Mouse (Mus musculus): ENCODE results near the gene Vezf1. TPM values are rescaled to one million over a fixed set of nuclear protein-coding genes. Genes with fewer than 3 reads are reported as not detected.
A peak's percentile ranks its signal among the peaks of the same experiment; 100 is the strongest.

Vezf1 gene
- total RNA-seq, 4 experiments from 2014 or later: 27.9 to 30.8 (median 29.3) TPM

DNA sequence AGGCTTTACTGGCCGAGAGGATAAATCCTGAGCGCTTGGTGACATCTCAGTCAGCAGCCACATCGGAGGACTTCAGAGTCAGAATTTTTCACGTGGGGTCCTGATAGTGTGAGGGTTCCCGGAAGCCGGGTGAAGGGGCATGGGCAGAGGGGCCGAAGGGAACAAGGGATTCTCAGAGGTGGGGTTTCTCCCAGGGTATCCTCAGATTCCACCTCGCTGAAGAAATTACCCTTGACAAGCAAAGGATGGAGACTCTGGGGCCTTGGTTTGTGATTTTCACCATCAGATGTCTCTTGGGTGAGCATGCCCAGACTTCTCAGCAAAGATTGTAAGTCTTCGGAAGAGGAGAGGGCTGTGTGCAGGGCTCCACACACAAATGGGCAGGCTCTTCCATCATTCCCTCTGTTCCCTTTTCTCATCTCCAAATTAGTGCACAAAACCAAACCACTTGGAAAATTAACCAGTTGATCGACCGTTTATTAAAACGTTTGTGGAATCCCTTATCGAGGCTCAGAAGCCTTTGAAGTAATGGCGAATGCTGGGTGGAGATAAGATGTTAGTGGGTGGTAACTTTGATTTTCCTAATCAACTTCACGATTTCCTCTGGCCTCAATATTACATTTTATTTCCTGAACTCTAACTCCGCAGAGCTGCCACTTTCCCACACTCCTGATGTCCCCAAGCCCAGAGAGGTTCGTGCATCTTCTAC lies 30.1 kb downstream of the Vezf1 start, which contains the start of gene Cuedc1:
Gene Cuedc1 (plus strand): TSS at position 38 of the 709 bp plus-strand sequence.
- DNase-seq (ENCODE audit: low spot score in 2 of 2): no peak

DNA sequence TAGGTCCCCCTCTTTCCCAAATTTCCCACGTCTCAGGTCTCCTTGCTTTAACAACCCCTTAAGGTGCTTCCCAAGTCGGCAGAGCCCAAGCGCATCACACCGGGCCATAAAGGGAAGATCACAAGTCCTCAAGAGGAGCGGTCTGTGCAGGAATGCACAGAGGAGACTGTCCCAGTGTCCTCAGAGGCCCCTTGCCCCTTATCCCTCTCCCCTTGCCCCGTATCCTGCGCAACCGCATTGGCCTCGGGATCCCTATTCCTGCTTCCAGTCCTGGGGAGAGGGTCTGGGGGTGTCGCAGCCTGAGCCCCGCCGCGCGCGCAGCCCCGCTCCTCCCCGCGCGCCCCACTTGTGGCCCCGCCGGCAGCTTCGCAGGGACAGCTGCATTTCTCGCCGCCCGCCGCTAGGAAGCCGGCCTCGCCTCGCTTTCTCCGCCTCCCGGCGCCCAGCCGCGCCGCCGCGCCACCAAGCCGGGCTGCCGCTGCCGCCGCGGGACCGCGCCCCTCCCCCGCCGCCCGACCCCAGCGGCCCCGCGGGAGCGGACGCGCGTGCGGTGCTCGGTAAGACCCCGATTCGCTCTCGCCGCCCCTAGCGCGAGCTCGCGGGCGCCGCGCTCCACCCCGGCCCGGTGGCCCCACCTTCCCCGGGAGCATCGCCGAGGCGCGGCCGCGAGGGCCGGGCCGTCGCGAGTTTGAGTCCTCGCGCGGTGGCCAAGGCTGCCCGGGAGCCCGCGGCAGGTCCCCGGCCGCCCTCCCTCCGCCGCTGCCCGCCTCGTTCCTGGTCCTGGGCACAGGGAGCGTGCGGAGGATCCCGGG lies 30.9 kb downstream of the Vezf1 start:
- peak; percentile 51 to 63 for DNase-seq (ENCODE audit: low spot score in 2 of 2)

DNA sequence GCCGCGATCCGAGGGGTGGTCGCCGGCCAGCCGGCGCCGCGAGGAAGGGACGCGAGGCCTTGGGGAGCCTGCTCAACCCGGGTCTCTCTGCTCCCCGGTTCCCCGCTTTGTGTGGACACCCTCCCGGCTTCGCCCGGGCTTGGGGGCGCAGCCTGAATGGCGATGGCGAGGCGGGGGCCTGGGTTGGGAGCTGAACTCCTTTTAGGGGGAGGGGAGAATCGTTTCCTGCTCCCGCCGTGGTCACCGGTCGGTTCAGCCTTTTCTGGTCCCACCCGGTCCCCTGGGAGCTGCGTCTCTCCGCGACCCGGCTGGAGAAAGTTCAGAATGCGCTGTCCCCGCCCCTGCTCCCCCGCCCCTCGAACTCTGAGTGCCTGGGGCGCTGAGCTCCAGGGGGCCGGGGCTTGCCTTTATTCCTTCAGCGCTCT lies 31.5 kb downstream of the Vezf1 start:
- DNase-seq (ENCODE audit: low spot score in 2 of 2): peak in 1 of 2 experiments; percentile 23

DNA sequence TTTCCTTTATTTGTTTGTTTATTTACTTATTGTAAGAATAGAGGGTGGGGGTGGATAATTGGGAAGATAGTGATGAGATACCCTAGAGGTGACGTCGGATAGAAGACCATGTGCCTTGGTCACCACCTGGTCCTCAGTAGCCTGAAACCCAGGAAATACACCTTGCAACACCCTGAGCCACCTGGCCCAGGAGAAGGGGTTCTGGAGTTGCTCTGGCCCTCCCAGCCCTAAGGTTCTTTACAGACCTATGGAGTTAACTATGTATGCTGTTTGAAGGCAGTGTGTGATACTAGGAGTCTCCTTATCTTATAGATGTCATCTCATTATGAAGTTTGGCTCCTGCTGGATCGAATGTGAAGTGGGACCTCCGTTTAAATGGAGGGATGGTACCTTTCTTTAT lies 32.1 kb downstream of the Vezf1 start:
- no peak for DNase-seq (ENCODE audit: low spot score in 2 of 2)

DNA sequence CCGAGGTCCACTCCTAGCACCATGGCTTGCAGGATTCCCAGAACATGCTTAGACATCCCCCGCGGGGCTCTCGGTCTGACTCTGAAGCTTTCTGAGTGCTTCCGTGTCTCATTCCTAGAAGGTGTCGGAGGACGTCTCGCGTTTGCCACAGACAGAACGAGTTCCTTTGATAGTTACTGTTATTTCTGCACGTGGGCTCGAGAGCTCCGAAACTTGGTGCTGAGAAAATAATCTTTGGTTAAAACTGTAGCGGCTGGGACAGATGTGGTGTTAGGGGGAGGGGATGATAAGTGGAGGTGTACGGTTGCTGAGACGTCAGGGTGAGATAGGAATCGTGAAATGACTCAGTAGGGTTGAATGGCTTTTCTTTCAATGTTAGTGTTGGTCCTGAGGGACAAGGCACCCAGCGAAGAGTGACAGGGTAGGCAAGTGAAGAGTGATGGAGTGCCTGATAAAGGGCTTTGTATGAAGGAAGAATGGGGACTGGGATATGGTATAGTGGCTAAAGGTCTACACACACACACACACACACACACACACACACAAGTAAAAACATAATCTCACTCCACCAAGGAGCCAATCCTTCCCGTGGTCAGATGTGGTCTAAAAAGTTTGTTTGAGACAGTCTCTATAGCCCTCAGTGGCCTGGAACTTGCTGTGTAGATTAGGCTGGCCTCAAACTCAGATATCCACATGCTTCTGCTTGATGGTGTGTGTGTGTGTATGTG lies 35.3 kb downstream of the Vezf1 start:
- DNase-seq (ENCODE audit: low spot score in 2 of 2): no peak

DNA sequence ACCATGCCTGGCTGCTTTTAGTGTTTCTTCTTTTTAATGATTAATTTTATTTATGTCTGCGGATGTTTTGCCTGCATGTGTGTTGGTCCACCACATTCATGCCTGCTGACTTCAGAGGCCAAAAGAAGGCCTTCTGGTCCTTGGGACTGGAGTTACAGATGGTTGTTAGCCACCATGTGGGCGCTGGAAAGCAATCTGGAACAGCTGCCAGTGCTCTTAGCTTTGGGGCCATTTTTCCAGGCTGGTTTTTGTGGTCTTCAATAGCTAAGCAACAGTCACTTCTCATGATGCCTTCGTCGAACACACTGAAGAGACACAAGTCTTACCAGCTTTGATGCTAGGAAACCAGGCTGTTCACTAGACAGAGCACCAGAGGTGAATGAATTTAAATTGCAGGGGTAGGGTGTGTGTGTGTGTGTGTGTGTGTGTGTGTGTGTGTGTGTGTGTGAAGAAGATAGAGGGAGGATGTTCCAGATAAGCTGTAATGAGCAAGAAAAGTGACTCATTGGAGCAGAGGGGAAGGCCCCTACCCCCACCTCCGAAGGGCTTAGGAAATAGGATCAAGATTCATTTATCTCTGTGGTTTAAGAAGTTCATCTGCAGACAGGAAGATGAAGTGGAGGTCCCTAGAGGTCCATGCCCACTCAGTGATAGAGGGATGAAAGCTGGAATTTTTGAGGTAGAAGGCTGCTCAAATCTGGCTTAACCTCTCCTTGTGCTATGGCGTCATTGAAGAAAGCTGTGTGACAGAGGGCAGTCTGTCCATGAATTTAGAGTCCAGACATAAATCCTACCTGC lies 37.6 kb downstream of the Vezf1 start:
- no peak for DNase-seq (ENCODE audit: low spot score in 2 of 2)

DNA sequence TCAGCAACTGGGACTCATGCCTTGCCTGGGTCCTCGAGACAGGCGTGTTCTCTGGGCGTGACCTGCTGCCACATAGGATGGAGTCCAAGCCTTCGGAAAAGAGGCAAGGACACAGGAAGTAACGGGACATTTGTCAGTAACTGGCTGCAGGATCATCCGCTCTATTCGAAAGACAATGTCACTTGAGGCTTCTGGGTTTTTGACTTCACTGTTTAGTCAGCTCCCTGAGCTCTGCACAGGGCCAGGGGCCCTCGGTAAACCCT lies 38.1 kb downstream of the Vezf1 start:
- no peak for DNase-seq (ENCODE audit: low spot score in 2 of 2)

DNA sequence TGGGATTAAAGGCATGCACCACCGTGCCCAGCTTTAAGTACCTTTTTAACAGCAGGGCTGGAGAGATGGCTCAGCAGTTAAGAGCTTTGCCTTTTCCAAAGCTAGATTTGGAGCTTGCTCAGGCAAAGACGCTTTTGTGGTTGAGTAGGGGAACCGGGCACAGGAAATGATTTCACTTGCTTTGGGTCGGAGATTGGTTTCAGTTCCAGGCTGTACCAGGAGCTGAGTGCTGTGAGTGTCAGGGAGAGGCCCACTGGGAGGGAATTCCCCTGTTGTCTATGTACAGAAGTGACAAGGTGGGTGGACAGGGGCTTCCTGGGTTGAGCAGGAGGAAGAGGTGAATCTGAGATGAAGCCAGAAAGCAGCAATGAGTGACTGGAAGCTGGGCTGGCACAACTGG lies 39.3 kb downstream of the Vezf1 start:
- DNase-seq (ENCODE audit: low spot score in 2 of 2): no peak

DNA sequence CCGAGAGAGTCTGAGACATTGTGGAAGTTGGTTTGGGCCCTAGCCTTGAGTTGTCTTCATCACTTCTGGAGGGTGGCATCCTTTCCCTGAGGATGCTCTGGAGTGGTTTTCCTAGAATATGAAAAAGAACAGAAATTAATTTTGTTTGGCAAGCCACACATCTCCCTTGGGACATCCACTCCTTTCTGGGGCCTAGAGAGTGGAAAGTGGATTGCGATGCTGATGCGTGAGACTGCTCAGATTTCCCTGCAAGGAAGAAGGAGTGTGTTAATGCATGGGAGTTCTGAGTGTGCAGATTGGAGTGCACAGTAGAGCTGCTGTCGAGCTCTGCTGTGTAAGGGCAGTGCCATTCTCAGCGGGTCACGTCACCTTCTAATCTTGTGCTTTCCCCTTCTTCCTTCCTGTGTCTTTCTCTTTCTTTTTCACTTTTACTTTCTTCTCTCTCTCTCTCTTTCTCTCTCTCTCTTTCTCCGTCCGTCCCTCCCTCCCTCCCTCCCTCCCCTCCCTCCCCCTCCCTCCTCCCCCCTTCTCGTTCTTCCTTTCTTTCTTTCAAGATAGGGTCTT lies 42.0 kb downstream of the Vezf1 start:
- DNase-seq (ENCODE audit: low spot score in 2 of 2): no peak

DNA sequence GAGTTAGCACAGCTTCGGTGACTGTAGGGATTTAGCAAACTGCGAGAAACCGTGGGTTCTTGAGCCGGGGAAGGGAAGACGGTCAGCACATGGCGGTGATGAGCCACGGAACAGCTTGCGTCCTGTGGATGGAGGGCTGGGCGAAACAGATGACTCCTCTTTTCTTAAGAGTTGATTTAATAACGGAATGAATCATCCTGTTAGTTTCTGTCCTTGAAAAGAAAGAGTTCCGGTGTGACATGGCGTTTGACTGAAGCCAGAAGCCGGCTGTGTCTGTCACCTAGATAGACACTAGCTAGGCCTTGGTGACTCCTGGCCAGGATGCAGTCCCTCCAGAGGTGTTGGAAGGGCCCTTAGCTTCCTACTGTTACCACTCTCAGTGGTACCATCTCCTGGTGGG lies 44.0 kb downstream of the Vezf1 start:
- no peak for DNase-seq (ENCODE audit: low spot score in 2 of 2)

DNA sequence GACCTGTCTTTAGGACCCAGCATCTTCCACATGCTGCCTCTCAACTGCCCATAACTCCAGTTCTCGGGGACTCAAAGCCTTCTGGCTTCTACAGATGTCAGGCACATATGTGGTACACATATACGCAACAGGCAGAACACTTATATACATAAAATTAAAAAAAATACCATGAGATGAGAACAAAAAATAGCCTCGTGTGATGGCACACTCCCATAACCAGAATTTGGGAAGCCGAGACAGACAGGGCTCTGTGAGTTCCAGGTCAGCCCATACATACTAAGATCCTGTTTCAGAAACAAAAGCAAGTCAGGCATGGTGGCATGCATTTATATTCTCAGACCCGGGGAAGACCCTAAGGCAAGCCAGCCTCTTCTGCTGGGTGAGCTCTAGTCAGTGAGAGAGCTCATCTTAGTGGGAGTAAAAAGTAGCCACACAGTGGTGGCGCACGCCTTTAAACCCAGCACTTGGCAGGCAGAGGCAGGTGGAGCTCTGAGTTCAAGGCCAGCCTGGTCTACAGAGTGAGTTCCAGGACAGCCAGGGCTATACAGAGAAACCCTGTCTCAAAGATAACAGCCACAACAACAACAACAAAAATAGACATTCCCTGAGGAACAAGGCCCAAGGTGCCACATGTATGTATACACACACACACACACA lies 44.7 kb downstream of the Vezf1 start:
- DNase-seq (ENCODE audit: low spot score in 2 of 2): no peak

DNA sequence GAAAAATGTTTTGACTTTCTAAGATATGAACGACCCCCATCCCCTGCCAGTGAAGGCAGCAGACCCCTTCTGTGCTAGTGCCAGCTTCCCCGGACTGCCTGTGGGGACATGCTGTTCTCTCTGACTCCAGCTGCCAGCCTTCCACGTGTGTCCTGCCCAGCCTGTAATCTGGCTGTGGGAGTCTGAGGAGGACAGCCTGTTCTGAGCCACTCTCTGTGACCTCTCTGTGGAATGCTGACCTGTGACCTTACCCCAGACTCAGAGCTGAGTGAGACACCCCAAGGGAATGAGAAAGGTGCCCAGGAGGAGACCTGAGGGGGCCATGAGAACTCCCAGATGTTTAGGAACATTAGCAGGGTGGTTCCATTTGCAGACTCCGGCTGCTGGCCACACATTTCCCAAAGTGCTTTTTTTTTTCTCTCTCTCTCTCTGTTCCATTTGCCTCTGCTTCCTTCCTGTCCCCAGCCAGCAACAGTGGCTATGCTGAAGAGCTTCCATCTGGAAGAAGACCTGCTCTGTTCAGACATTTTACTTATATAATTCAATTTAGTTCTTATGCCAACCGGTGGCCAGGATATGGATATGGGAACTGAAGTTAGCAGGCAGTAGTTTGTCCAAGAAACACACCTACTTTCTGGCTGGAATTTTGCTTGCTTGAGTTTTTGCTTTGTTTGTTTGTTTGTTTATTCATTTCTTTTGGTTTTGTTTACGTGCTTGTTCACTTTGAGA lies 45.6 kb downstream of the Vezf1 start:
- no peak for DNase-seq (ENCODE audit: low spot score in 2 of 2)

DNA sequence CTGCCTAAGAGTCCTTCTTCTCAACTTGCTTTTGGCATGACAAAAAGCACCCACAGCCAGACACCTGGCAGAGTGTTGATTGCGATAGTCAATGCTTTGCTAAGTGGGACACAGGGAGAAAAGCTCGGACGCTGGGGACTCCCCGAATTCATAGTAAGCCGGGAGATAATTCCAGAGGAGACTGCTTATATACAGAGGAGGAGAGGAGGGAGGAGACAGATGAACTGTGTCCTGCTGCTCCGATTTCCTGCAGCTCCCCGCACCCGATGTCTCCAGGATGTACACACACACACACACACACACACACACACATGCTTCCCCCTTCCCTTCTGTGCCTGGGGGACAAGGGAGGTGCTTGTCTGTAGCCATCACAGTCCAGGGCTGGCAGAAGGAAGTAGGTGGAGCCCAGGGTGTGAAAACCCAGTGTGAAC lies 46.8 kb downstream of the Vezf1 start:
- no peak for DNase-seq (ENCODE audit: low spot score in 2 of 2)

DNA sequence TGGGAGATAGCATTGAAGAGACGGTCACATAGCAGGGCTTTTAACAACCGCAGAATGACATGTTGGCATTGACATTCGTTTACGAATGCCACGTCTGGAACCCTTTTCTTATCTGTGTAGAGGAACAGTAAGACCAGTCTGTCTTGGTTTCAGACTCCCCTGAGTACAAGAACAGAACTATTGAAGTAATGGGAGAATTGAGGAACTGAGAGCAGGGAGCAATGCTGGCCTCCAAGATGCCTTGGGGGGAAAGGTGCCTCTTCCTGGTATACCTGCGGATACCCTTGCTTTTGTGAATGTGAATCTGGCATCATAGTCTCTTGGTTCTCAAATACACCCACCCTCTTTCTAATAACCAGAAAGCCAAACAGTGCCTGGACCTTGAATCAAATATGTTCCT lies 48.5 kb downstream of the Vezf1 start:
- DNase-seq (ENCODE audit: low spot score in 2 of 2): no peak

DNA sequence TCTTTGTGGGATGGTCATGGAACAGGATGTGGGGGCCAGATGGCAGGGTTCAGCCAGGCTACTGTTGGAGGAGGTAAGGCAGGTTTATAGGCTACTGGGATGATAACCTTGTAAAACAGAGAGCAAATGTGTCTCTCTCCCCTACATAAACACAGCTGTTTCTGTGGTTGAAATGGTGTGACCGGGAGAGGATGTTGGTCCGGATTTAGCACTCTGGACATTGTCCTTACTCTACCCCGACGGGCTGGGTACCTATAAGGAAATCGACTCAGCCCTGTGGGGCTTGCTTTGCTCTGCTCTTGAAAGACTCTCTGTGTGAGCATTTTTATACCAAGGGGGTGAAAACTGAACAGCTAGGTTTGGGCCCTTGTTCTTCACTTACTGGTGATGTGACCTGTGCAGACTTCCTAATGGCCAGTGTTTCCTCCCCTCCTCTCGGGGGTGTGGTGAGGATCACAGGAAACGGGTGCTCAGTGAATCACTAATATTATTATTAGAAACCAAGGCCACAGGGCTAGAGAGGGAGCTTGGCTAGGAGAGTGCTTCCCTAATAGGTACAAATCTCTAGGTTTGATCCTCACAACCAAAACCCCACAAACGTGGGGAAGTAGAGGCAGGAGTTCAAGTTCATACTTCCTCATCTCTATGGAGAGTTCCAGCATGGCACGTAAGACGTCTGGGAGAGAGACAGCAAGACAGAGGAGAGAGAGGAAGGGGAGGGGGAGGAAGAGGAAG lies 49.4 kb downstream of the Vezf1 start:
- no peak for DNase-seq (ENCODE audit: low spot score in 2 of 2)

DNA sequence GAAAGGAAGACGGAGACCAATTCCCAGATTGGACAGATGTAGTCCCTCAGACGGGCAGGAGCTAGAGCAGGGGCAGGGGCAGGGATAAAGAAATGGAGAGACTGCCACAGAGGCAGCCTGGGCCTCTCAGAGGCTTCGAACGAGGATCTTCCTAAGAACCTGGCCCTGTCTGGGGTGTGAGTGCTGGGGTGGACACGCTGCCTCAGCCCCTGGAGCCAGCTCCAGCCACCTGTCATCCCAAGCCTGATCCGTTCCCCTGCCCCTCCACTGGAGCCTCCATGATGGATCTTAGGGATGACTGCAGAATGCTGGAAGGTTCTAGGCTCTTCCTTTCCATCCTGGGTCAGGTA lies 50.0 kb downstream of the Vezf1 start:
- no peak for DNase-seq (ENCODE audit: low spot score in 2 of 2)

DNA sequence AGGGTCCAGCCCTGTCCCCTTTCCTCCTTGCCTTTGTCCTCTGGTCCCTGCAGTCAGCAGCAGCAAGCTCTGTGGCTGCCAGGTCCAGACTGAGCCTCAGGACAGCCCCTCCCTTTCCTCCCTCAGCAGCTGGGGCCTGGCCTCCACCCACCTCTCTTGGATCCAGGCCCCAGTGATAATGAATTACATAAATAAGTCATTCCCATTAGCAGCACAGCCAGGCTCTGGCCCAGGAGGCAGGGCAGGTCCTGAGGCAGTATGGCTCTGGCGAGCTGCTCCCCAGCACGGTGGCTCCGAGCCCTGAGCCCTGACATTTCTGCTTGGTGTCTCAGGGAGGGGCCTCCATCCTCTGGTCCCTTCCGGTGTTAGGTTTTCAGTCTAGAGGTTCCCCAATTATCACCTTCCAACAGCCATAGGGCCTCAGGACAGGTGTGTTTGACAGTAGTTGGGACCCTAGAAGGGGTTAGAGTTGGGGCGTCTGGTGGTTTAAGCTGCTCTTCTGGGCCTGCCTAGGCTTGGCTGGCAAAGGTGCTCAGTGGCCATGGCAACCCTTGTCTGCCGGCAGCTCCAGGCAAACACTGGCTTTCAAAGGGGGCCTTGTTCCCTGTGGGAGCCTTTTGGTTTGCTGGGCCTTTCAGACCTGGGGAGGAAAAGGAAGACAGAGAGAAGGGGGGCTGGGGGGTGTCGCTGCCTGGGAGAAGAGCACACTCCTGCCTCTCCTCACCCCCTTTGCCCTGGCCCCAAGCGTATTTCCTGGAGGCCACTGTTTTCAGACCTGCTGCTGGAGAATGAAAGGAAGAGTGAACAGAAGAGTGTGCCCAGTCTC lies 51.0 kb downstream of the Vezf1 start:
- peak; percentile 35 to 71 for DNase-seq (ENCODE audit: low spot score in 2 of 2)

DNA sequence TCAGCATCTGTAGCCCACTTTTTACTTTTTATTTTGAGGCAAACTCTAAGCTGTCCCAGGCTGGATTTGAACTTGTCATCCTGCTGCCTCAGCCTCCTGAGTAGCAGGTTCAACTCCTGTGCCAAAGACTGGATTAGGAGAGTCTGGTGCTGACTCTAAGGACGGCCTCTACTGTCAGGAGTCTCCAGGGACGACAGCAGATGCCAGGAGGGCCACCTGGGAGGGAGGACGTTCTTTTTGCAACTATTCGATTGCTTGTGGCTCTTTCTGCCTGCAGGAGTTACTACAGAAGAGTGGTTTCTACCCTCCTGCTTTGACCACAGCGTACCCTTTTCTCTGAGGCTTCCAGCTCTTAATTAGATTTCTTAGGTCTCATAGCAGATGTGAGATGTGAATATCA lies 54.5 kb downstream of the Vezf1 start:
- DNase-seq (ENCODE audit: low spot score in 2 of 2): no peak

DNA sequence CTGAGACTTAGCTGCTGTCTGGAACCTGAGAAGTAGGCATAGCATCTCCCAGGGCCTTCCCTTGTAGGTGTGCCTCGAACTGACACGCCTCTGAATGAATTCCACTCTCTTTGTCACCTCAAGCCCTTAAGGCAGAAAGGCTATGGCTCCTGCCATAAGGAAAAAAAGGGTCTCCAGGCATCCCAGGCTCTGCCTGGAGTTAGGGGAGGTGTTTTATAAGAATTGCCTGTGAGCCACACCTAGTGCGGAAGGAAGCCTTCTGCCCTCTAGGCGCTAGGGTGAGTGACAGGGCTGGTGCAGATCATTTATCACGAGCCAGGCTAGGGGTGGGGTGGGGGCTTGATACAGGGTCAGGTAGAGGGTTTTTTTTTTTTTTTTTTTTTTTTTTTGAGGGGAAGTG lies 54.9 kb downstream of the Vezf1 start:
- DNase-seq (ENCODE audit: low spot score in 2 of 2): no peak

Data from left cerebral cortex, adult 8-10 months (tissue).